Mouse (Mus musculus): ENCODE measurements at regions not wholly inside any gene's neighbourhood (a gene's known extent, or its start where the extent isn't known, plus 50 kb on each side); places are given as distances from the start of the nearest gene placed in this dataset.

DNA sequence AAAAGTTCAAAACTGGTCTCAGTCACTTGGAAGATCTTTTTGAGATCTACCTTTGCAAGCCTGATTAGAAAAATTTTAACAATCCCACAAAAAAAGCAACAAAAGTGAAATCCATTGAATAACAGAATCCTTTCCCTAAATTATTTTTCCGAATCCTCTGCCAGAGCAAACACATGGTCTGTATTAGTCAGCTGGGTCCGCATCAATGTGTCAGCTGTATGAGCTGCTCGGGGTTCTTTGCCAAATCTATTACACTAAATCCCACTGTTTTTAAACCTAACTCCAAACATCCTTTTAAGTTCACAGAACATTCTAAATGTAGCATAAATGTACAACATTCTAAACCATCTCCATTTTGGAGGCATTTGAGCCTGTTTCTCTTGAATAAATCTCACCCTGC is 255.1 kb upstream of the Hsf2 start:
- H3K4me1 ChIP-seq (ENCODE audit: control insufficient read depth in 2 of 2, insufficient read depth in 2 of 2, low read length in 2 of 2, poor library complexity in 1 of 2) = no peaks in the 10 kb centered on the region
- no peaks in the 10 kb centered on the region for H3K36me3 ChIP-seq (ENCODE audit: control insufficient read depth, insufficient read depth, low read length, poor library complexity, severe bottlenecking)
- no peak overlapping the region for H3K9ac ChIP-seq (ENCODE audit: insufficient read depth, low read depth, low read length, poor library complexity, severe bottlenecking)
- H3K9me3 ChIP-seq (ENCODE audit: control insufficient read depth, insufficient read depth, low read depth, low read length) = no peaks in the 10 kb centered on the region
- no peak for TF ChIP-seq HCFC1 (IDR thresholded peaks at IDR 0.05; ENCODE audit: borderline replicate concordance, insufficient read depth, low read length)
- TF ChIP-seq ZNF384 (IDR thresholded peaks at IDR 0.05; ENCODE audit: low read depth, low read length) = no peak
- TF ChIP-seq CHD2 (IDR thresholded peaks at IDR 0.05; ENCODE audit: low read depth, low read length) = no peak
- no peak for TF ChIP-seq ZC3H11A (IDR thresholded peaks at IDR 0.05; ENCODE audit: borderline replicate concordance, low read depth, low read length)
- no peak for TF ChIP-seq MAFK (IDR thresholded peaks at IDR 0.05; ENCODE audit: insufficient read depth, low read depth, low read length)
- in situ Hi-C loops (cut with MboI; ENCODE audit: low sequenced_read_pairs in 2 of 2, unreplicated experiment in 2 of 2) = no loop called here
- DNase-seq (ENCODE audit: low read depth, low spot score) = no peak
- H3K27ac ChIP-seq (ENCODE audit: insufficient read depth, low read depth, low read length, poor library complexity, severe bottlenecking) = no peak overlapping the region
- no peak overlapping the region for H3K4me3 ChIP-seq (ENCODE audit: insufficient read depth in 1 of 2, low read depth in 1 of 2, low read length in 2 of 2, poor library complexity in 1 of 2, severe bottlenecking in 1 of 2)

DNA sequence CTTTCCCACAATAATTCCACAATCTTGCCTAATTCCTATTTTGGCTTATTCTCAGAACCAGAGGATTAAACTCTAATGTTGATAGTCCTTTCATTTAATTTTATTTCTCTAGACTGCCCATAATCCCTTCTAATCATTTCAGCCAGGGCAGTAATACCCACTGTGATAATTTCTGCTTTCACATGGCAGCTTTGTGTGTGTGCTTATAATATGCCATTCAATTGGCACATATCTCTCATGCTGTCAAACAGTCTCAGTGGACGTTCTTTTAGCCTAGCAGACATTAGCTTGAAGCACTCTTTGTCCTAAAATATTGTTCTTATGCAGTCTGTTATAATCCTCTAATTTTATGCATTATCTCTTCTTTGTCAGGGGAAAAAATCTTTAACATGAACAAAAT is 205.0 kb upstream of the Hsf2 start:
- no peak for DNase-seq (ENCODE audit: low read depth, low spot score)
- Histone ChIP-seq H3K4me3 (ENCODE audit: insufficient read depth in 1 of 2, low read depth in 1 of 2, low read length in 2 of 2, poor library complexity in 1 of 2, severe bottlenecking in 1 of 2) (no peak overlapping the region), H3K9ac (ENCODE audit: insufficient read depth, low read depth, low read length, poor library complexity, severe bottlenecking) (no peak overlapping the region), H3K4me1 (ENCODE audit: control insufficient read depth in 2 of 2, insufficient read depth in 2 of 2, low read length in 2 of 2, poor library complexity in 1 of 2) (no peaks in the 10 kb centered on the region), H3K27ac (ENCODE audit: insufficient read depth, low read depth, low read length, poor library complexity, severe bottlenecking) (no peak overlapping the region), H3K9me3 (ENCODE audit: control insufficient read depth, insufficient read depth, low read depth, low read length) (no peaks in the 10 kb centered on the region), H3K36me3 (ENCODE audit: control insufficient read depth, insufficient read depth, low read length, poor library complexity, severe bottlenecking) (no peaks in the 10 kb centered on the region)
- in situ Hi-C loops (cut with MboI; ENCODE audit: low sequenced_read_pairs in 2 of 2, unreplicated experiment in 2 of 2) = no loop called here
- TF ChIP-seq ZC3H11A (IDR thresholded peaks at IDR 0.05; ENCODE audit: borderline replicate concordance, low read depth, low read length) = no peak
- TF ChIP-seq ZNF384 (IDR thresholded peaks at IDR 0.05; ENCODE audit: low read depth, low read length) = no peak
- no peak for TF ChIP-seq HCFC1 (IDR thresholded peaks at IDR 0.05; ENCODE audit: borderline replicate concordance, insufficient read depth, low read length)
- TF ChIP-seq MAFK (IDR thresholded peaks at IDR 0.05; ENCODE audit: insufficient read depth, low read depth, low read length) = no peak
- TF ChIP-seq CHD2 (IDR thresholded peaks at IDR 0.05; ENCODE audit: low read depth, low read length) = no peak

GRCm38 (mm10) chr10:57282896-57283295 is 203.3 kb upstream of the Hsf2 start:
- no peak for DNase-seq (ENCODE audit: low read depth, low spot score)
- Histone ChIP-seq H3K9me3 (ENCODE audit: control insufficient read depth, insufficient read depth, low read depth, low read length) (no peaks in the 10 kb centered on the region), H3K36me3 (ENCODE audit: control insufficient read depth, insufficient read depth, low read length, poor library complexity, severe bottlenecking) (no peaks in the 10 kb centered on the region), H3K9ac (ENCODE audit: insufficient read depth, low read depth, low read length, poor library complexity, severe bottlenecking) (no peak overlapping the region), H3K4me1 (ENCODE audit: control insufficient read depth in 2 of 2, insufficient read depth in 2 of 2, low read length in 2 of 2, poor library complexity in 1 of 2) (no peaks in the 10 kb centered on the region), H3K4me3 (ENCODE audit: insufficient read depth in 1 of 2, low read depth in 1 of 2, low read length in 2 of 2, poor library complexity in 1 of 2, severe bottlenecking in 1 of 2) (no peak overlapping the region), H3K27ac (ENCODE audit: insufficient read depth, low read depth, low read length, poor library complexity, severe bottlenecking) (no peak overlapping the region)
- in situ Hi-C loops (cut with MboI; ENCODE audit: low sequenced_read_pairs in 2 of 2, unreplicated experiment in 2 of 2) = no loop called here
- TF ChIP-seq CHD2 (IDR thresholded peaks at IDR 0.05; ENCODE audit: low read depth, low read length) (no peak), ZC3H11A (IDR thresholded peaks at IDR 0.05; ENCODE audit: borderline replicate concordance, low read depth, low read length) (no peak), ZNF384 (IDR thresholded peaks at IDR 0.05; ENCODE audit: low read depth, low read length) (no peak), HCFC1 (IDR thresholded peaks at IDR 0.05; ENCODE audit: borderline replicate concordance, insufficient read depth, low read length) (no peak), MAFK (IDR thresholded peaks at IDR 0.05; ENCODE audit: insufficient read depth, low read depth, low read length) (no peak)

GRCm38 (mm10) chr10:57291596-57291995 is 194.6 kb upstream of the Hsf2 start:
- H3K9me3 ChIP-seq (ENCODE audit: control insufficient read depth, insufficient read depth, low read depth, low read length) = no peaks in the 10 kb centered on the region
- DNase-seq (ENCODE audit: low read depth, low spot score) = no peak
- no peak overlapping the region for H3K9ac ChIP-seq (ENCODE audit: insufficient read depth, low read depth, low read length, poor library complexity, severe bottlenecking)
- in situ Hi-C loops (cut with MboI; ENCODE audit: low sequenced_read_pairs in 2 of 2, unreplicated experiment in 2 of 2) = no loop called here
- H3K36me3 ChIP-seq (ENCODE audit: control insufficient read depth, insufficient read depth, low read length, poor library complexity, severe bottlenecking) = no peaks in the 10 kb centered on the region
- no peaks in the 10 kb centered on the region for H3K4me1 ChIP-seq (ENCODE audit: control insufficient read depth in 2 of 2, insufficient read depth in 2 of 2, low read length in 2 of 2, poor library complexity in 1 of 2)
- no peak overlapping the region for H3K27ac ChIP-seq (ENCODE audit: insufficient read depth, low read depth, low read length, poor library complexity, severe bottlenecking)
- TF ChIP-seq HCFC1 (IDR thresholded peaks at IDR 0.05; ENCODE audit: borderline replicate concordance, insufficient read depth, low read length) (no peak), CHD2 (IDR thresholded peaks at IDR 0.05; ENCODE audit: low read depth, low read length) (no peak), MAFK (IDR thresholded peaks at IDR 0.05; ENCODE audit: insufficient read depth, low read depth, low read length) (no peak), ZC3H11A (IDR thresholded peaks at IDR 0.05; ENCODE audit: borderline replicate concordance, low read depth, low read length) (no peak), ZNF384 (IDR thresholded peaks at IDR 0.05; ENCODE audit: low read depth, low read length) (no peak)
- H3K4me3 ChIP-seq (ENCODE audit: insufficient read depth in 1 of 2, low read depth in 1 of 2, low read length in 2 of 2, poor library complexity in 1 of 2, severe bottlenecking in 1 of 2) = no peak overlapping the region

DNA sequence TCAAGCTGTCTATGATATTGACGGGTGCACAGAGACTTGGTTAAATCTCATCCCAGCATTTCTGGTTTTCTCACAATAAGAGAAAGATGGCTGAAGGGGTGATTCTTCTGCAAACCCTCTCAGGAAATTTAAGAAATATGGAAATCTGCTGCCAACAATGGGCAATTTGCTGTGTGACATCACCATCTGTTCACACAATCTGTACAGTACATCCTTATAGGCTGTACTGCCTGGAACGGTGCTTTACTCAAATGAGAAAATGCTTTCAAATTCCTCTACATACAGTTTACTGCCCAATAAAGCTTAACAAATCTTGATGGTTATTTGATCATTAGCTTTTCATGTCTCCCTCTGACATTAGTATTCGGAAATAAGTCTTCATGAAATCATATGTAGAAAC is 172.4 kb upstream of the Hsf2 start:
- H3K4me1 ChIP-seq (ENCODE audit: control insufficient read depth in 2 of 2, insufficient read depth in 2 of 2, low read length in 2 of 2, poor library complexity in 1 of 2) = no peaks in the 10 kb centered on the region
- no peak overlapping the region for H3K4me3 ChIP-seq (ENCODE audit: insufficient read depth in 1 of 2, low read depth in 1 of 2, low read length in 2 of 2, poor library complexity in 1 of 2, severe bottlenecking in 1 of 2)
- no peak for DNase-seq (ENCODE audit: low read depth, low spot score)
- no peak overlapping the region for H3K27ac ChIP-seq (ENCODE audit: insufficient read depth, low read depth, low read length, poor library complexity, severe bottlenecking)
- no peak for TF ChIP-seq CHD2 (IDR thresholded peaks at IDR 0.05; ENCODE audit: low read depth, low read length)
- no peak for TF ChIP-seq HCFC1 (IDR thresholded peaks at IDR 0.05; ENCODE audit: borderline replicate concordance, insufficient read depth, low read length)
- no peak for TF ChIP-seq MAFK (IDR thresholded peaks at IDR 0.05; ENCODE audit: insufficient read depth, low read depth, low read length)
- TF ChIP-seq ZC3H11A (IDR thresholded peaks at IDR 0.05; ENCODE audit: borderline replicate concordance, low read depth, low read length) = no peak
- no peak for TF ChIP-seq ZNF384 (IDR thresholded peaks at IDR 0.05; ENCODE audit: low read depth, low read length)
- in situ Hi-C loops (cut with MboI; ENCODE audit: low sequenced_read_pairs in 2 of 2, unreplicated experiment in 2 of 2) = loop anchor here in 1 of 2 experiments (25.0 kb wide), 1 partner anchor 951 kb away; no protein-coding TSS in a partner anchor
- no peak overlapping the region for H3K9ac ChIP-seq (ENCODE audit: insufficient read depth, low read depth, low read length, poor library complexity, severe bottlenecking)
- no peaks in the 10 kb centered on the region for H3K9me3 ChIP-seq (ENCODE audit: control insufficient read depth, insufficient read depth, low read depth, low read length)
- H3K36me3 ChIP-seq (ENCODE audit: control insufficient read depth, insufficient read depth, low read length, poor library complexity, severe bottlenecking) = no peaks in the 10 kb centered on the region
